Mouse (Mus musculus) liver, embryonic 16.5 days (tissue): ENCODE data around the gene Ripk4. TPM values are rescaled to one million over a fixed set of nuclear protein-coding genes. Genes with fewer than 3 reads are reported as not detected.

ENCODE experiments used
- ATAC-seq: fragments of 200-750 bp; cut with Nextera tagmentation; 2 replicates; pipeline ENCODE4 v1.8.0; 2017; ENCODE audit warnings: low read depth, mild to moderate bottlenecking, moderate number of reproducible peaks, moderate library complexity
- H3K27ac ChIP-seq: fragments of 300-500 bp; sonication (generic); 2 replicates; pipeline ENCODE4 v1.5.1; 2014; ENCODE audit warnings: mild to moderate bottlenecking, low read length
- H3K27me3 ChIP-seq: fragments of 300-500 bp; sonication (generic); 2 replicates; pipeline ENCODE4 v1.6.1; 2014; ENCODE audit warnings: low read depth, low read length, mixed read lengths; ENCODE audit not compliant: control insufficient read depth, insufficient read depth
- H3K36me3 ChIP-seq: fragments of 300-500 bp; sonication (generic); 2 replicates; pipeline ENCODE4 v1.6.1; 2014; ENCODE audit warnings: mild to moderate bottlenecking; ENCODE audit not compliant: control insufficient read depth, insufficient read depth
- H3K4me1 ChIP-seq: fragments of 300-500 bp; sonication (generic); 2 replicates; pipeline ENCODE4 v1.6.1; 2014; ENCODE audit warnings: low read depth, low read length, mixed read lengths; ENCODE audit not compliant: control insufficient read depth
- H3K4me2 ChIP-seq: fragments of 300-500 bp; sonication (generic); 2 replicates; pipeline ENCODE4 v1.6.1; 2014; ENCODE audit warnings: low read depth, low read length, mixed read lengths
- H3K4me3 ChIP-seq: fragments of 300-500 bp; sonication (generic); 2 replicates; pipeline ENCODE4 v1.5.1; 2014; ENCODE audit warnings: low read depth, mild to moderate bottlenecking, low read length
- H3K9ac ChIP-seq: fragments of 300-500 bp; sonication (generic); 2 replicates; pipeline ENCODE4 v1.6.1; 2014; ENCODE audit warnings: low read depth, low read length
- H3K9me3 ChIP-seq: fragments of 300-500 bp; sonication (generic); replicated peaks from 2 replicates; pipeline ENCODE4 v1.6.1; 2016; ENCODE audit warnings: low read length; ENCODE audit not compliant: control insufficient read depth
- WGBS: fragments of 180-500 bp; shearing (Covaris S2); extraction: QIAGEN DNeasy Blood & Tissue Kit; methylation state at CpG from one replicate; pipeline ENCODE4 v1.1.7; 2014; ENCODE audit not compliant: insufficient replicate concordance; 5-methylcytosine and 5-hydroxymethylcytosine counted together
- polyA plus RNA-seq: library from polyadenylated mRNA; unstranded; fragments of >200 nt; fragmentation: Nextera tagmentation; extraction: Ambion mirVana; gene quantifications from 2 replicates; pipeline ENCODE4 v1.2.1, GENCODE M21; 2015

Ripk4 gene
- polyA plus RNA-seq: 3.2 and 3.3 TPM in 2 replicates

DNA sequence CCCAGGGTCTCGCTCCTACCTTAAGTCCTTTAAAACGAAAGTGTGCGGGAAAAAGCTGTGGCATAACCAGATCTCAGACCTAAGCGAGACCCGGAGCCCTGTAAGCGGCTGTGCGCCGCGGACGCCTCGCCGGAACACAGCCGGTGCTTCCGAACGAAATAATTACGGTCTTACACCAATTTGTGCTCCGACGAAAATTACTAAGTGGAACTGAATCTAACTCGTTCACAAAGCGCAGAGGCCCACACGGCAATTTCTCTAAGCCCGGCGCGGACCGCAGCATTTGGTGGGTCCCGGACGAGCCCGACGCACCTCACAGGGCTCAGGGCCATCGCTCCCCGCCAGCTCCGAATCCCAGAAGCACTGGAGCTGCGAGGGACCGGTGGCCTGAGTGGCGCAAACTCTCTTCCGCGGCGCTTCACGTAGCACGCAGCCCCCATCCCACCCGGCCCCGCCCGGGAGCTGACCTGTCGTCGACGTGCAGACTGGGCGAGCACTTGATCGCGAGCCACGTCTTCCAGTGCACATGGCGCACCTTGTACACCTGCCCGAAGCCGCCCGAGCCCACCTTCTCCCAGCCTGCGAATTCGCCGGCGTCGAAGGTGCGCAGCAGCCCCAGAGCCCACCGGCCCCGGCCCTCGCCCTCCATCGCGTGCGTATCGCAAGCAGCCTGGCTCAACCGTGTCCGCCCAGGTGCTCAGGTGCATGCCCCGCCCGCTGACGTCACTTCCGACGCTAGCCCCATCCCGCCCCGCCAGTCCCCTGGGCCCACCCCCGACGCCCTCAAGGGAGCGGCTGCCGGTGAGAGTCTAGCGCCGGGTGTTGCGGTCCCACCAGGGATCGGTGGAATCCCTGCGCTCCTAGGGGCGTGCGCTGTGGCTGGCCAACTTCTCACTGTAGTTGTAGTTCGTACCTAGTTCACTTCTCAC lies at the start of gene Ripk4:
Gene Ripk4 (minus strand): TSS at position 727 of the 929 bp plus-strand sequence.
- Histone ChIP-seq H3K27me3 (peaks cover 32% of the 10 kb centered on the region), H3K9me3 (no peaks in the 10 kb centered on the region), H3K4me3 (peak within 1 kb of the TSS; percentile 56), H3K9ac (peak within 1 kb of the TSS; percentile 41), H3K4me1 (peaks cover 8% of the 10 kb centered on the region), H3K4me2 (peak within 1 kb of the TSS; percentile 47), H3K36me3 (no peaks in the 10 kb centered on the region), H3K27ac (0 out of 2 replicates have a peak within 1 kb of the TSS, but pooled peaks have one; percentile 12)
- 2% methylated on average over 88 of the region's 88 CpGs for WGBS
- ATAC-seq: peak; percentile 86

DNA sequence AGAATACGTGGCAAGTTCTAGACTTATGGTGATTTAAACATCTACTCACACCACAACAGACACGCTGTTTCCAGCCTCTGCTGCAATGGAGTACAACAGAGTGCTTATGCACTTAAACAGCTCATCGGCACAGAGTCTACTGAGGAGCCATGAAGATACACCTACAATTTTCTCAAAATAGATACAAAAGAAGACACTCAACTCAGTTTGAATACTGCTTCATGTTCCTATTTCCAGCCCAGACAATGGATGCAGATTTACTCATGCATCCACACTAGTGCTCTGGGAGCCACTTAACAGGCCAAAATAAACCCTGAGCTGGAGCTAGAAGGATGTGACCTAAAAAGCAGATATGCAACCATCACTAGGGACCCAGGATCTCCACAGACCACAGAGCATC lies 45.3 kb upstream of the Ripk4 start:
- H3K27ac ChIP-seq: no peak overlapping the region
- H3K27me3 ChIP-seq: no peaks in the 10 kb centered on the region
- no peak overlapping the region for H3K4me2 ChIP-seq
- H3K36me3 ChIP-seq: peaks cover 16% of the 10 kb centered on the region
- ATAC-seq: no peak
- WGBS: 85% methylated on average over 3 of the region's 3 CpGs
- H3K9me3 ChIP-seq: no peaks in the 10 kb centered on the region
- no peaks in the 10 kb centered on the region for H3K4me1 ChIP-seq
- no peak overlapping the region for H3K4me3 ChIP-seq
- no peak overlapping the region for H3K9ac ChIP-seq

- ATAC-seq: no peak
- no peaks in the 10 kb centered on the region for H3K4me1 ChIP-seq
- no peak overlapping the region for H3K9ac ChIP-seq
- H3K4me2 ChIP-seq: no peak overlapping the region
- peaks cover 19% of the 10 kb centered on the region for H3K36me3 ChIP-seq
- no peak overlapping the region for H3K27ac ChIP-seq
- H3K4me3 ChIP-seq: no peak overlapping the region
- WGBS: 80% methylated on average over 3 of the region's 3 CpGs
- H3K27me3 ChIP-seq: no peaks in the 10 kb centered on the region
- H3K9me3 ChIP-seq: no peaks in the 10 kb centered on the region
Observed at GRCm38 (mm10) chr16:97805646-97806045, 42.1 kb upstream of the Ripk4 start.

DNA sequence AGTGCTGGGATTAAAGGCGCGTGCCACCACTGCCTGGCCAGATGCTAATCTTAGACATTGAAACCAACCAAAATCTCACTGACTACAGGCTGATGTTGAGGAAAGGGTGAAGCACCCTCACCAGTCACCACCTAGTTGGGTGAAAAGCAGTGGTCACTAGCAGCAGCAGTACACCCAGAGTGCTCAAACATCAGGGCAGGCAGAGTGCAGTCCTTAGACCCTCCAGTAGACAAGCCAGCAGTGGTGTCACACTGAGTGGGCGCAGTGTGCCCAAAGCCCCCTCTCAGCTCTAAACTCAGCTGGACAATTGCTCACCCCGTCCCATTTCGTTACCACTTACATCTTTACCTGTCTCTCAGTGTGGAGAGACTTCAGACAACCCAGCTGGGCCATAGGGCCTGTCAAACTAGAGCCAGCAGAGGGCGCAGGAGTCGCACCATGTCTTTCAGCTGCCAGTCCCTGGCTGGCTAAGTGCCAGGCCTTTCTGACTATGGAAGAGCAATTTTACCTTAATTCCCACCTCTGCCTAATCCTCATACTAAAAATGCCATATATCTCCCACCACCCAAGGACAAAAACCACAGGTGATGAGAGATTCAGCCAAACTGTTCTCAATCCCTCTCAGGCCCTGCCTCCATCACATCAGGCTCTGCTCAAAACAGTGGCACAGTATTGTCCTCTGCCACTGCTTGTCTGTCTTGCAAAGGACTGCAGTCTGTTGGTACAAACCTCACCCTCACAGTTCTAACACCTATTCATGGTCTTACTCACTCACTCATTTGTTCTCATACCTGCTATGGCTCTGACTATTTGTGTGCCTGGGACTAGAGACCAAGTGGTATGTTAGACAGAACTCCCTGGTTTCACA lies 41.3 kb upstream of the Ripk4 start:
- H3K27me3 ChIP-seq: no peaks in the 10 kb centered on the region
- no peaks in the 10 kb centered on the region for H3K9me3 ChIP-seq
- peak; percentile 45; the same call in 1 of the 2 replicates for ATAC-seq
- H3K4me2 ChIP-seq: no peak overlapping the region
- H3K36me3 ChIP-seq: peaks cover 19% of the 10 kb centered on the region
- 65% methylated on average over 7 of the region's 7 CpGs for WGBS
- H3K4me3 ChIP-seq: no peak overlapping the region
- no peak overlapping the region for H3K27ac ChIP-seq
- no peaks in the 10 kb centered on the region for H3K4me1 ChIP-seq
- H3K9ac ChIP-seq: no peak overlapping the region

- no peaks in the 10 kb centered on the region for H3K9me3 ChIP-seq
- WGBS: 42% methylated on average over 7 of the region's 7 CpGs
Observed at GRCm38 (mm10) chr16:97797950-97798869, 34.6 kb upstream of the Ripk4 start.

DNA sequence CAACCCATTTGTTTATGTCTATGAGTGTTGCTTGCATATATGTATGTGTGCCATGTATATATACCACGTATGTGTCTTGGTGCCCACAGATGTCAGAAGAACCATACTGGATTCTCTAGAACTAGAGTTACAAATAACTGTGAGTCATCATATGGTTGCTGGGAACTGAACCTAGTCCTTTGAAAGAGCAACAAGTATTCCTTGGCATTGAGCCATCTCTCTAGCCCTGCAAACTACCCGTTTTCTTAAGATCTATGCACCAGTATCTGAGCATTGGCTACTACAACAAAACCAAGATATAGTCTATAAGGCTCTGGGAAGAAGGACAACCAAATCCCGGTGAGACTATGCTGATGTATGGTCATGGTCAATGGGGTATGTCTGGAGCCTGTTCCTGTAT lies 33.6 kb upstream of the Ripk4 start:
- H3K27ac ChIP-seq: no peak overlapping the region
- peaks cover 22% of the 10 kb centered on the region for H3K36me3 ChIP-seq
- 72% methylated on average over 3 of the region's 3 CpGs for WGBS

More at GRCm38 (mm10) chr16:97797950-97798869, 34.6 kb upstream of the Ripk4 start:
- Histone ChIP-seq H3K4me3 (no peak overlapping the region), H3K36me3 (peaks cover 22% of the 10 kb centered on the region), H3K27ac (no peak overlapping the region), H3K4me2 (no peak overlapping the region), H3K27me3 (no peaks in the 10 kb centered on the region), H3K9ac (no peak overlapping the region), H3K4me1 (peaks cover 2% of the 10 kb centered on the region; the same call in 1 of the 2 replicates)
- 0 out of 2 replicates have a peak, but pooled peaks have one; percentile 20 for ATAC-seq

DNA sequence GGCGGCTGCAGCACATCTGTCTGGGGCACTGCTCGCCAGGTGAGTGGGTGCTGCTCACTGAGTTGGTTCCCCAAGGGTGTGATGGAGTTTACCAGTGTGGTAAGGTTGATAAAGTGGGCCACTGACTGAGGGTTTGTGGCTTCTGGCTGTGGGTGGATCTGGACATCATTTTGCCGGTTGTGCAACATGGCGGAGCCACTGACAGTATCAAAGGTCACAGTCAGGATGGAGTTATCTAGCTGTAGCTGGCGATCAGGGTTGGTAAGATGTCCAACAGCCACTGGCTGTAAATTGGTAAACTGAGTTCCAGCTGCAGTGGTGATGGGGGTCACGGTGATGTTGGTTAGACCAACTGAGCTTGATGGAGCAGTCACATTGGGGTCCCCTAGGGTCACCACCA lies 30.7 kb upstream of the Ripk4 start:
- 67% methylated on average over 6 of the region's 6 CpGs for WGBS
- no peaks in the 10 kb centered on the region for H3K27me3 ChIP-seq
- H3K36me3 ChIP-seq: peaks cover 20% of the 10 kb centered on the region
- no peak overlapping the region for H3K4me3 ChIP-seq
- H3K4me2 ChIP-seq: no peak overlapping the region
- H3K9me3 ChIP-seq: no peaks in the 10 kb centered on the region
- H3K9ac ChIP-seq: no peak overlapping the region
- 0 out of 2 replicates have a peak, but pooled peaks have one; percentile 22 for ATAC-seq
- H3K4me1 ChIP-seq: peaks cover 2% of the 10 kb centered on the region; the same call in 1 of the 2 replicates
- H3K27ac ChIP-seq: no peak overlapping the region

More for the DNA sequence above, 33.6 kb upstream of the Ripk4 start:
- Histone ChIP-seq H3K4me3 (no peak overlapping the region), H3K9ac (no peak overlapping the region), H3K9me3 (no peaks in the 10 kb centered on the region), H3K27me3 (no peaks in the 10 kb centered on the region), H3K4me2 (no peak overlapping the region), H3K4me1 (peaks cover 2% of the 10 kb centered on the region; the same call in 1 of the 2 replicates)
- ATAC-seq: no peak

DNA sequence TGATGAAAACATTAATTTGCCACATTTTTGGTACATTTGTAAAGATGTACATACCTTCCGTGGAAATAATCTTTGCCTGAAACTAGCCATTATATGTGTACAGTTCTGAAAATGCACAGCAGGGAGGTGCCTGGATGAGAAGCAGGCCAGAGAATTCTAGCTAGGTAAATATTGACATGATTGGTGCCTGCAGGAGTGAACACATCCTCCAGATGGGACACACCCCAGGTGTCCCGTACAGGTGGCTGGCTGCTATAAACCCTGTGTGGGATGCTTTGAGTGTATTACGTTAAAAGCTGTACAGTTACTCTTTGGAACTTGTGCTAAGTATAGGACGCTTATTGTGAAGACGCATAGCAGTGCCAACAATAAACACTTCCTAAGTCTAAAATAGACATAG lies 19.5 kb upstream of the Ripk4 start:
- Histone ChIP-seq H3K9me3 (no peaks in the 10 kb centered on the region), H3K9ac (no peak overlapping the region), H3K4me1 (no peaks in the 10 kb centered on the region), H3K4me2 (no peak overlapping the region), H3K4me3 (no peak overlapping the region), H3K36me3 (no peaks in the 10 kb centered on the region), H3K27me3 (no peaks in the 10 kb centered on the region), H3K27ac (no peak overlapping the region)
- 66% methylated on average over 5 of the region's 5 CpGs for WGBS
- ATAC-seq: no peak
